Mouse (Mus musculus): ENCODE results near the gene Hps5. TPM values are rescaled to one million over a fixed set of nuclear protein-coding genes. Genes with fewer than 3 reads are reported as not detected.

Gene Hps5
- polyA plus RNA-seq, 1 experiment: 1.0 TPM

DNA sequence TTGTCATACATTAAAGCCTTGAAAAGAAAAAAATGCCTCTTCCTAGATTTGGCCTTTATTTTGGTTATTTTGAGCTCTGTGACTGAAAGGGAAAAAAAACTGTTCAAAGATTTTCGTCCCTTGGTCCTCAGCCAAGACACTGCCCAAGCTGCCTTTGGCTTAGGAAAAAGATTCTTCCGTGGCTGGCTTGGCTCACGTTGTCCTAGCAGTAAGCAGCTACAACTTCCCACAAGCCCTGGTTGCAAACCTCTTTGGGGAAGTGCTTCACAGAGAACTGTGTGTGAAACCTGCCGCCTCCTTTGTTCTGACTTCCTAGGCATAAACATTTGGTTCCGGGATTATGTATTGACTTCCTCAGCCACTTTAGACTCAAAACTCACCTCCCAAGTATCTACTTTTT is 79.0 kb downstream of the Hps5 start:
- Histone ChIP-seq H3K27me3 (replicated peaks) (peaks cover 42% of the 10 kb centered on the region), H3K4me3 (replicated peaks) (no peak overlapping the region), H3K4me1 (peaks cover 39% of the 10 kb centered on the region), H3K9me3 (no peaks in the 10 kb centered on the region), H3K36me3 (replicated peaks; ENCODE audit: low read length) (no peaks in the 10 kb centered on the region)
- TF ChIP-seq GATA1 (IDR thresholded peaks at IDR 0.05; ENCODE audit: borderline replicate concordance, low read length): no peak
- no peak for TF ChIP-seq FLI1 (IDR thresholded peaks at IDR 0.05; ENCODE audit: low read length)

DNA sequence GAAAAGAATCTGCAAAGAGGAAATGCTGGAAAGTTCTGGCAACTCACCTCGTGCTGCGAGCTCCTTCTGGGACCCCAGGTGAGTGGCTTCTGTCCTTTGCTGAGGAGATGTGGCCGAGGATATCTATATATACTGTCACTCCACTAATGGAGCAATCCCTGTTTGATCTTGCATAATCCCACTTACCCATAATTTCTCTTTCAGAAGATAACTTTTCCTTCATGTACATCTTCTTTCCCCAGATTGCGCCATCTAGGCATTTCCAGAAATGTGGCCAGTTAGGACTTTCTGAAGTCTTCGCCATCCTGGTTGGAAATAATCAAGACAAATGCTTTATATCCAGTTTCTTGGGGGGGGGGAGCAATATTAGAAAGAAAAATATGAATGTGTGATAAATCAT is 80.3 kb downstream of the Hps5 start, which contains the start of gene Saa3:
Gene Saa3, minus strand, starts transcription at position 101 of the 400 bp plus-strand sequence.
- Histone ChIP-seq H3K4me1 (peaks cover 45% of the 10 kb centered on the region), H3K36me3 (replicated peaks; ENCODE audit: low read length) (no peaks in the 10 kb centered on the region), H3K9me3 (no peaks in the 10 kb centered on the region), H3K4me3 (replicated peaks) (no peak within 1 kb of the TSS), H3K27me3 (replicated peaks) (peaks cover 30% of the 10 kb centered on the region)
- TF ChIP-seq FLI1 (IDR thresholded peaks at IDR 0.05; ENCODE audit: low read length) (no peak), GATA1 (IDR thresholded peaks at IDR 0.05; ENCODE audit: borderline replicate concordance, low read length) (no peak)

DNA sequence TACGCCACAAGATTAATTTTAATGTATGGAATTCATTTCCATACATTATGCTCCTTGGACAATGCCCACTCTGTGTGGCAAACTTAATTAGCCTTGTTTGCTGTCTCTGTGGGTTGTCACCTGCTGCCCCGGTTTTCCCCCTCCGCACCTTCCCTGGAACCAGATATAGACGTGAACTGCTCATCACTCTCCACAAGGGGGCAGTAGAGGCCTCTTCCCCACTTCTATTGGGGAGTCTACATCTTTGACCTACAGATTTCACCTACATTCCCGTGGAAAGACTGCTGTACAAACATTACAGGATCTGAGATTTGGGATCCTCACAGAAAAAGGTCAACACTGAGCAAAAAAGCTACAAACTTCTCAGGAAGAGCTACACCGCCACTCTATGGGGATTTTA is 81.3 kb downstream of the Hps5 start:
- H3K4me3 ChIP-seq (replicated peaks): peak overlapping the region; percentile 12
- no peaks in the 10 kb centered on the region for H3K9me3 ChIP-seq

DNA sequence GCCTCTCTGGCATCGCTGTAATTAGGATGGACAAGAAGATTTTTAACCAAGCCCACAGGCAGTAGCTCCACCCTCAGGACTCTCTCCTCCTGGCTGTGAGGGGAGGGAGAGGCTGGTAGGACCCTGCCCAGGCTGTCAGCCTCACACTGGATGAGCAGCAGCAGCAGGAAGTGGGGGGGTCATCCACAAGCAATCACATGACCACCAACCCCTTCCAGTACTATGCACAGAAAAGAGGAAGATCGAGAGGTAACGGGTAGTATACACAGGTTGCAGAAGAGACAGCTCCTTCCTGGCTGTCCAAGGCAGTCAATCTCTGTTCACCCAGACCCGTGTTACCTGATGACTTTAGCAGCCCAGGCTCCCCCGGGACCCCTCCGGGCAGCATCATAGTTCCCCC is 83.6 kb downstream of the Hps5 start:
- peaks cover 11% of the 10 kb centered on the region for H3K36me3 ChIP-seq (replicated peaks; ENCODE audit: low read length)
- peak overlapping the region; percentile 74 for H3K4me3 ChIP-seq (replicated peaks)
- H3K27me3 ChIP-seq (replicated peaks): peaks cover 3% of the 10 kb centered on the region
- peaks cover 59% of the 10 kb centered on the region for H3K4me1 ChIP-seq
- TF ChIP-seq FLI1 (IDR thresholded peaks at IDR 0.05; ENCODE audit: low read length) (no peak), GATA1 (IDR thresholded peaks at IDR 0.05; ENCODE audit: borderline replicate concordance, low read length) (no peak)
- H3K9me3 ChIP-seq: no peaks in the 10 kb centered on the region

More for the DNA sequence above, 81.3 kb downstream of the Hps5 start:
- no peak for TF ChIP-seq FLI1 (IDR thresholded peaks at IDR 0.05; ENCODE audit: low read length)
- no peak for TF ChIP-seq GATA1 (IDR thresholded peaks at IDR 0.05; ENCODE audit: borderline replicate concordance, low read length)
- Histone ChIP-seq H3K36me3 (replicated peaks; ENCODE audit: low read length) (no peaks in the 10 kb centered on the region), H3K4me1 (peaks cover 48% of the 10 kb centered on the region), H3K27me3 (replicated peaks) (peaks cover 20% of the 10 kb centered on the region)

Other genes with a start within 250 kb of the Hps5 start
- gene Sergef, start 156.3 kb downstream of the Hps5 start, polyA plus RNA-seq (2012; ENCODE audit: insufficient read depth, low replicate concordance): 2.4 TPM in 1 of 2 replicates, not detected in the other
- gene Tph1, start 123.5 kb downstream of the Hps5 start, polyA plus RNA-seq (2012; ENCODE audit: insufficient read depth, low replicate concordance): 0.11 TPM in 1 of 2 replicates, not detected in the other
- 2.7 TPM in 1 of 2 replicates, not detected in the other for gene Saal1, start 85.4 kb downstream of the Hps5 start, polyA plus RNA-seq (2012; ENCODE audit: insufficient read depth, low replicate concordance)
- 99.8 TPM in 1 of 2 replicates, not detected in the other for gene Saa3, start 80.4 kb downstream of the Hps5 start, polyA plus RNA-seq (2012; ENCODE audit: insufficient read depth, low replicate concordance)
- gene Saa4, start 63.5 kb downstream of the Hps5 start, polyA plus RNA-seq (2012; ENCODE audit: insufficient read depth, low replicate concordance): not detected in 2 replicates
- gene Saa1, start 53.1 kb downstream of the Hps5 start, polyA plus RNA-seq (2012; ENCODE audit: insufficient read depth, low replicate concordance): not detected in 2 replicates
- gene Saa2, start 44.3 kb downstream of the Hps5 start, polyA plus RNA-seq (2012; ENCODE audit: insufficient read depth, low replicate concordance): not detected in 2 replicates
- gene Gtf2h1, start within 50 bp of the Hps5 start, polyA plus RNA-seq (2012; ENCODE audit: insufficient read depth, low replicate concordance): 14.5 and 19.9 TPM in 2 replicates
- 1,655 and 1,832 TPM in 2 replicates for gene Ldha, start 45.4 kb upstream of the Hps5 start, polyA plus RNA-seq (2012; ENCODE audit: insufficient read depth, low replicate concordance)
- 0.35 TPM in 1 of 2 replicates, not detected in the other for gene Ldhc, start 65.1 kb upstream of the Hps5 start, polyA plus RNA-seq (2012; ENCODE audit: insufficient read depth, low replicate concordance)
- gene Tsg101, start 123.9 kb upstream of the Hps5 start, polyA plus RNA-seq (2012; ENCODE audit: insufficient read depth, low replicate concordance): 23.2 and 42.8 TPM in 2 replicates
- 0.04 TPM in 1 of 2 replicates, not detected in the other for gene Uevld, start 162.5 kb upstream of the Hps5 start, polyA plus RNA-seq (2012; ENCODE audit: insufficient read depth, low replicate concordance)
- not detected in 2 replicates for gene Gm9999, start 187.5 kb upstream of the Hps5 start, polyA plus RNA-seq (2012; ENCODE audit: insufficient read depth, low replicate concordance)
- gene Spty2d1, start 212.3 kb upstream of the Hps5 start, polyA plus RNA-seq (2012; ENCODE audit: insufficient read depth, low replicate concordance): 3.1 and 5.2 TPM in 2 replicates